Mouse (Mus musculus) left cerebral cortex, postnatal 4 days (tissue): ENCODE measurements around the gene Gpx8. TPM values are rescaled to one million over a fixed set of nuclear protein-coding genes. Genes with fewer than 3 reads are reported as not detected.

ENCODE experiments used
- DNase-seq: peaks from one replicate; pipeline ENCODE4 v3.0.0-alpha.2; 2022
- intact Hi-C: fragments of 180-260 bp; cut with DNase I; formaldehyde crosslinking; loops from one replicate; pipeline ENCODE4 v1.15.1; 2025
- total RNA-seq, 2 experiments: library from RNA; stranded (reverse); gene quantifications; 2 replicates each; pipeline ENCODE4 v1.2.3; 2021

The Gpx8 gene
- total RNA-seq: 10 to 100 TPM; 15.7 to 17.5 TPM

DNA sequence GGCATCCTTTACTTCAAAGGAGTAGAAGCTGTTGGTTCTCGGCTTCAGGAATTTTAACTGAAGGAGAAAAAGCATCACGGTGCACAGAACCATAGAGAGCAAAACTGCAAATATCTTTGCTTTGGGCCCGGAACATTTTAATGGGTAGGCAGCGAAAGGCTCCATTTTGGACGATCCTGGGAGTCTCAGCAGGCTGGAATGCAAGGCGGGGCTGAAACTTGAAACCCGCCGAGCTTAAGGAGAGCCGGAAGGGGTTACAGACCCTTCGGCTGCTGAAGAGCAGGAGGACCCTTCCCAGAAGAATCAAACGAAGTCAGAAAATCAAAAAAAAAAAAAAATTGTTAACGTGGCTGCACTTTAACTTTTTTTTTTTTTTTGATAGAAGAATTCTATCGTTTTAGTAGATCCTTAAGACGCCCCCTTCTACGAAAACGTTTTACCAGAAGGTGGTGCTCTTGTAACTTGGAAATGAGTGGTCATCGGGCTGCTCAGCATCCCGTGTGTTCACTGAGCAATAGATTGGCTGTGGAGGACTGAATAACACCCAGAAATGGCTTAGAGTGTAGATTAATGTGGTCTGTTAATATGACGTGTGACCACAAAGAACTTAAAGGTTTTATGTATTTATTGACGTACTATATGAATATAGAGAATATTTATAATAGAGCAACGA lies at the start of gene Gpx8:
Gene Gpx8, minus strand, starts transcription at position 200 of the 673 bp plus-strand sequence.
- intact Hi-C loops: loop anchor here (5.0 kb wide), 2 partner anchors 91 to 221 kb away; no protein-coding TSS in a partner anchor
- peak; percentile 40 for DNase-seq

- intact Hi-C loops: no loop called here
- DNase-seq: no peak
Measured at GRCm38 (mm10) chr13:113094618-113095017, 48.4 kb upstream of the Gpx8 start.

DNA sequence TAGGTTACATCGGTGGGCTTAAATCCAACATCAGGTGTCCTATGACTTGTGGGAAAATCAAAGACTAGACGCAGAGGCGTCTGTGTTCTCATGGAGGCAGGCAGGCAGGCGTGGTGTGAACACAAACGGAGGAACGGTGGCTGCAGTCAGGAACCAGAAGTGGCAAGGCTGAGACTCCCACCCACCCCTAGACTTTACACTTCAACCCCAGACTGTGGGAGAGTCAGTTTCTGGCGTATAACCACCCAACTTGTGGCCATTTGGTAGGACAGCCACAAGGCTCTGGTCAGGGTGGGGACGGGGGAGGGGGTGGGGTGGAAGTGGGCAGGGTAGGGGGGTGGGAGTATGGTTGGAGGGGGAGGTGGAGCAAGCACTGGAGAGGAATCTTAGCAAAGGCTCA lies 44.3 kb upstream of the Gpx8 start:
- no peak for DNase-seq
- intact Hi-C loops: no loop called here

DNA sequence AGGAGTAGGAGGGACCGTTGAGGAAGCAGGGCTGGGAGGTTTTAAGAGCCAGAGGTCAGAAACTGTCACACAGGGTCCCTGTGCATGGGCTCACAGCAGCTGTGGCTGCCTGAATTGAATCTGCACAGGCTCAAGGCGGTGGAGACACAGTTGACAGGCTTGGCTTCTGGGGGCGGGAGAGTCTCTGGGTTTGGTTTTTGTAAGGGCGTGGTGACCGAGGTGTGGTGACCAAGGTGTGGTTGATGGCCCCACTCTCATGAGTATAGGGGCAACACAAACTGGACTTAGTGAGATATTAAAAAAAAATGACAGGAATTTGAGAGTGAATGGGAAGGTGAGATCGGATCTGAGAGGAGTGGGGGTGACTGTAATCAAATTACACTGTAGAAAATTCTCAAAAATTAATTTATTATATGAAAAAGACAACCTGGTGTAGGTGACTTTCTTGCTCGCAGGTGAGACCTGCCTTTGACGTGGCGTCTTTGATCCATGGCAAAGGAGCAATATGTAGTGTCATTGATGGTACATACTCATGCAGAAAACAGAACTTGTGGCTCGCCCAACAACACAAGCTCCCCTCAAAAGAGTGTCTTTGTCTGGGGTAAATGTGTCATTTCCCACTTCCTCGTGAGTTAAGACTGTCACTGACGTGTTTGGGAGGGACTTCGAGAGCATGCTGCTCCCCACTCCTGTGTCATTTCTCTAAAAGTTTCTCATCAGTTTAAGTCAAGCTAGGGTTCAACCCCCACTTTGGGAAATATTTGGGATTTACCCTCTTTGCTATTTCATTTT lies 41.2 kb upstream of the Gpx8 start:
- intact Hi-C loops: no loop called here
- no peak for DNase-seq

DNA sequence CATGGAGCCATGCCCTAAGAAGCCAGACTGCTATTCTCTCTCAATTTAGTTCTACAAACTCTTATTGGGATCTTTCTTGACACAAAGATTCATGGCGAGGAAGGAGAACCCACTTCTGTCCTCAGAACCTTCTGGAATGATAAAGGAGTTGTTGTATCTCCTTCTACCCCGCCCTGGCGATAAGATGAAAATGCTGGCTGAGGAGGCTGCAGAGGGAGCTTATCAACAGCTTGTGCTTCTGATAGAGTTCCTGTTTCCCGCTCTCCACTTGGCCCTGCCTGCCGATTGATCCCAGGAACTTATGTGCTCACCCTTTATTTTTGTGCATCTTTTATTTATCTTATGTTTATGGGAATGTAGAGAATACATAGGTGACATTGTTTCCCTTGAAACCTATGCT lies 38.5 kb upstream of the Gpx8 start:
- intact Hi-C loops: no loop called here
- no peak for DNase-seq

GRCm38 (mm10) chr13:113082101-113082500 lies 35.9 kb upstream of the Gpx8 start:
- DNase-seq: no peak

DNA sequence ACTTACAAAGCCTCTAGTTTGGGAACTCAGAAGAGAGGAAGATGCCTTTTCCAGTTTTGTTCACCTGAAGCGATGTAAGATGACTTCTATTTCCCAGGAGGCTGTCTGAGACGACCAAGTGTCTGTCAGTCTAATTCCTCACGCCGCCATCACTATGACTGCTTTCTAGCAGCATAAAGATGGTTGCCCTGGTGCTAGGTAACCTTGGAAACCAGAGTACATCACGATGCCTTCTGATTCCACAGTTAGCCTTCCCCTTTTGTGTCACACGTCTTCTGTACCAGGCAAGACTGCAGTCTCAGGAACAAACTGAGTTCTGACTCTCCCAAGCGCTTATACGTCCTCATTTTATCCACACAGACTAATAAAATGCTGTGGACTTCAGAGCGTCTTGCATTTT lies 32.8 kb upstream of the Gpx8 start:
- intact Hi-C loops: no loop called here
- no peak for DNase-seq

More at GRCm38 (mm10) chr13:113082101-113082500, 35.9 kb upstream of the Gpx8 start:
- intact Hi-C loops: no loop called here

DNA sequence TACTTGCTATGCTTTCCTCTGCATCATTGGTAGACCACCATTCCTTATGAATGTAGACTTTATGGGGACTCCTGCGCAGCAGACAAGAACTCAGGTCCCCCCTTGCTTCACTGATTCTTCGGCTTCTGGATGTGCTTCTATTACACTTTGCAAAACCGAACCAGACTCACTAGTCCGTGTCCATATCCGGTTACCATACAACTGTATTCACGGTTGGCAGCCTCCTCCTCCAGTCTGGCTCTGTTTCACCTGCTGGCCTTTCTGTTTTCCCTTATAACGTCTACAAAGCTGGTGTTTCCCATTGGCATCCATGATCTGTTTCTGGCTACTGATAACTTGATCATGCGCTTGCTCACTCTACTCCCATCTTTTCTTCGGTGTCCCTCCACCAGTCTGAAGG lies 18.3 kb upstream of the Gpx8 start:
- no peak for DNase-seq
- intact Hi-C loops: no loop called here

DNA sequence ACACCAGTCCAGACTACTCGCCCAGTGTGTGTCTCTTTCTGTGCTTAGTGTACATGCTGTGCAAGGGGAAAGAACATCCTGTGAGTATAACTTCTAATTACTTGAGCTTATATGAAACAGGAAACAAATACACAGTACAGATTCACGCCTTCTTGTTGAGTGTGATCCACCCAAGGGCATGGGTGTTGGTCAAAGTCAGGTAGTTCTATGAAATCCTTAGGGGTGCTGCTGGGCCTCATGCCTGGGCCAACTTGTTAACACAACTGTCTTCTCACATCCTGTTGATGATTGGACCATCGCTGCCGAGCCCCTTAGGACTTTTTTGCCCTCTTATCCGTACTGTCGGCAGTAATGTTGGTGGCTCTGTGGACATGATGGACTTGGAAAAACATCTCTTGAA lies 15.5 kb upstream of the Gpx8 start:
- intact Hi-C loops: no loop called here
- no peak for DNase-seq

DNA sequence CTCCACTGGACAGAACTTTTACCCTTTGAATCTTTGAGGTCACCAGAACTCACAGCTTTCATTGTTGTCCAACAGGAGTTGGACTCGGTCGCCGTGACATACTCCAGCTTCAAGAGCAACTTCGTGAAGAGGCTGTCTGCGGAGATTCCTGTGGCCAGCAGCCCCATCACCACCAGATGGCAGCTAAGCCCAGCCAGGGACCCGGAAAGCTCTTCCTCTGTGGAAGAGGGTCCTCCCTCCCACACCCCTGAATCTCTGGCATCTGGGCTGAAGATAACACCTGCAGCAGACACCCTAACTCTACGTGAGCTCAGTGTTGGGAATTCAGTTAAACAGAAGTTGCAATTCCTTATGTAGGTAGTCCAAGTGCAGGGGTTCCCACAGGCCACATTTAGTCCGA lies 9.6 kb upstream of the Gpx8 start:
- intact Hi-C loops: no loop called here
- peak; percentile 26 for DNase-seq

- intact Hi-C loops: no loop called here
- DNase-seq: no peak
Measured at GRCm38 (mm10) chr13:113054230-113054629, 8.0 kb upstream of the Gpx8 start.

- no peak for DNase-seq
- intact Hi-C loops: loop anchor here (5.0 kb wide), 2 partner anchors 90 to 220 kb away; no protein-coding TSS in a partner anchor
Measured at GRCm38 (mm10) chr13:113047647-113048046, 1.4 kb upstream of the Gpx8 start.

GRCm38 (mm10) chr13:113047018-113047417 lies 808 bp upstream of the Gpx8 start:
- DNase-seq: no peak
- intact Hi-C loops: loop anchor here (5.0 kb wide), 2 partner anchors 90 to 220 kb away; no protein-coding TSS in a partner anchor

DNA sequence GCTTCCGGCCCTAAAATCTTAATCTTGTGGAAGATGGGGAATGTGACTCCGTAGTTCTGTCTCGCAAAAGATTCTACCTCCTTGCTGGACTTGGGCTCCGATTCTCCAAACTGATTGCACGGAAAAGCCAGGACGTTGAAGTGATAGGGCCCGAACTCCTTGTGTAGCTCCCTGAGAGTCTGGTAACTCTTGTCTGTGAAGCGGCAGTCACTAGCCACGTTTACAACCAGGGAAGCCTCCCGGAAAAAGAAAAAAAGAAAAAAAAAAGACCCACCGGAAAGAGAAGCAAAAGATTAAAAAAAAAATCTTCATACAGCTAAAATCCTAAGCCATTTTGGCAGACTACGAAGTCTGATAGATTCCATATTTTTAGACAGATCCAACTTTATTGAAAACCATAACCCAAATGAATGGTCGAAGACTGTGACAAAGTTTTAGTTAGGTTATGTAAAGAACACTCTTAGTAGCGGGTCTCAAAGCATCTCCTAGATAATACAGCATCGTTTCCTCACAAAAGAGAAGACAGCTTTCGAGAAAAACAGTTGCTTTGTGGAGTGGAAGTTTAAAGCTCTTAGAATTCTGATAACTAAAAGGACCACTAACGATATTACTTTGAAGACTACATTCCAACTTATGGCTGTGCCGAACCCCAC lies 626 bp downstream of the Gpx8 start:
- intact Hi-C loops: loop anchor here (5.0 kb wide), 2 partner anchors 92 to 222 kb away; no protein-coding TSS in a partner anchor

GRCm38 (mm10) chr13:113044876-113045275 lies 1.3 kb downstream of the Gpx8 start:
- DNase-seq: no peak
- intact Hi-C loops: loop anchor here (5.0 kb wide), 2 partner anchors 92 to 222 kb away; no protein-coding TSS in a partner anchor

More for the DNA sequence above, 626 bp downstream of the Gpx8 start:
- no peak for DNase-seq

GRCm38 (mm10) chr13:113035852-113036251 lies 10.4 kb downstream of the Gpx8 start:
- intact Hi-C loops: loop anchor here (5.0 to 10.0 kb wide), 2 partner anchors 51 to 359 kb away; partner anchors contain the start of gene Ccno
- DNase-seq: peak; percentile 66

DNA sequence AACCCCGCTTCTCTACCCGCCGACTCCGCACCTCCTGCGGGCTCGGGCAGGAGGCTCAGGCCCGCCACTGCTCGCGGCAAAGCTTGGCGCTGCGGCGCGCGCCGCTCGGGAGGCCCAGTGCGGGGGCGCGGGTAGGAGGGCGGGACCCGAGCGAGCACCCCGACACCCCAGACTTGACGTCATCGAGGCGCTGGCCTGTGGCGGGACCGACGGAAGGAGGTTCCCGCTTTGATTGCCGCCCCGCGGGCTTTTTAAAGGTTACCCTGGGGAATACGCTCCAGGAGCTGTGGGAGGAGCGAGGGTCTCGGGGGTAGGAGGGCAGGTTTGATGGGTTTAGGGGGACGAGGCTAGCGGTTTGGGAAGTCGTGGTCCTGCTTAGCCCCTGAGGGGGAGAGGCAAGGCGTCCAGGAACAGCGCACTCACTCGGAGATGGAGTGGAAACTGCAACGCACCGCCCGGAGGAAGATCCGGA lies 11.2 kb downstream of the Gpx8 start, which contains the start of gene Cdc20b:
Gene Cdc20b, plus strand, starts transcription at position 162 of the 472 bp plus-strand sequence.
- peak; percentile 40 for DNase-seq
- intact Hi-C loops: loop anchor here (5.0 to 10.0 kb wide), 2 partner anchors 50 to 358 kb away; partner anchors contain the start of gene Ccno

GRCm38 (mm10) chr13:113034271-113034886 lies 11.8 kb downstream of the Gpx8 start:
- peak; percentile 72 for DNase-seq
- intact Hi-C loops: loop anchor here (10.0 kb wide), 1 partner anchor 50 kb away; the partner anchor contains the start of gene Ccno

DNA sequence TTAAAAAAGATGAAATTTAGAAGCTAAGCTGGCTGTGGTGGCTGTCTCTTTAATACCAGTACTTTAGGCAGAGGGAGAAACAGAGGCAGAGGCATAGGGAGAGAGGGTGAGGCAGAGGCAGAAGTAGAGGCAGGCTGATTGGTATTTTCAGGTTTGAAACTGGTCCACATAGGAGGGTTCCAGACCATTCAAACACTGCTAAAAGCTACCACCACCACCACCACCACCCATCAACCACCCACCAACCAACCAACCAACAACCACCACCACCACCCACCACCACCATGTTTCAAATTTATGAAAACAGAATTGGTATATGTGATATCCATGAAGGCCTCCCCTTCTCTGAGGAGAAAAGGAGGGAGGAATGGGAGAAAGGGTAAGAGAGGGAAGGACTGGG lies 13.4 kb downstream of the Gpx8 start:
- no peak for DNase-seq
- intact Hi-C loops: loop anchor here (10.0 kb wide), 1 partner anchor 48 kb away; the partner anchor contains the start of gene Ccno
